Mouse (Mus musculus): ENCODE measurements around the gene Npat. TPM values are rescaled to one million over a fixed set of nuclear protein-coding genes. Genes with fewer than 3 reads are reported as not detected.
A peak's percentile ranks its signal among the peaks of the same experiment; 100 is the strongest.

The Npat gene
- total RNA-seq, 1 experiment from 2014 or later = 14.5 TPM

DNA sequence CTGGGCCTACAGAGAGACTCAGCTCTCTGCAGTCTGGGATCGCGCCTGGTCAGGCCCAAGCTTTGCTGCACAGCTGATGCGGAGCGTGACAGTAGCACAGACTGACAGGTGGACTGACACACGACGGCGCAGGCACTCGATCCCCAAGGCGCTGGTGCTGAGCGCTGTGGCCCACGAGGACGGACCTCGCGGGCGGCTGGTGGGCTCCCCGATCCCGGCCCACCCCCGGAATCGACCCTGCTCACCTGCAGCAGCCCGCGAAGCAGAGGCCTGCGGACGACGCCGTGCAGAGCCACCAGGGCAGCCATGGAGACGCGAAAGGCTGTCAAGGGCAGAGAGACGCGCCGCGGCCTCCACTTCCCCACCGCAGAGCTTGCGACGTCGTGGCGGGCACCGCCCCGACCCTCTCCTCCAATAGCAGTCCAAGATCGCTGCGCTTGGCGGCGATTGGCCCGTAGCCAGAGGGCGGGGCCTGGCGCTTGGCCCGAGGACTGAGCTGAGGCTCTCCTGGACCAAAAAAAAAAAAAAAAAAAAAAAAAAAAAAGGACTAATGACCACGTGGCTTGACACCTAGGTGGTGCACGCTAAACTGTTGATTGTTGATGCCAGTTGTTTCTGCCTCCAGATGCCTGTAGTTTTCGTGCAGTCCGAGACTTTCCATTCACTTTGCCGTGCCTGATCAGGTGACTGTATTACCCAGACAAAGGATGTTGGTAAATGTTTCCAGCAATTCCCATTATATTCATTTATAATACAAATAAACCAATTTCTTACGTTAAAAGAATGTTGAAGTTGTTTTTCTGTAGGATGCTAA lies 73.3 kb downstream of the Npat start, which contains the start of gene Acat1:
TSS of gene Acat1 (minus strand) at position 415 of the 814 bp plus-strand sequence.
- peak; percentile 98 for DNase-seq

DNA sequence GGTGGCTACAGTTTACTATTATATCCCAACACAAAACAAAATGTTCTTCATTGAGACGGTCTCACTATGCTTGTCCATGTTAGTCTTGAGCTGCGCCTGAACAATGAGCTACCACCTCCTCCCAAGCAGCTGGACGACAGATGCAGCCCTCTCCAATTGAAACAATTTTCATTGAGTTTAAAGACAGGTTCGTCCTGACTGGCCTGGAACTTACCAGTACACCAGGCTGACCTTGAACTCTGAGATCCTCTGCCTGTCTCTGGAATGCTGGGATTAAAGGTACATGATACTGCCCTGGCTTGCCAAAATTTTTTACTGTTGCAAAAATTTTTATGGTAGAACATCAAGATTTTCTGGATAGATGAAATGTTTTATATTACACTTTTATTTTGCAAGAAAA lies 77.4 kb downstream of the Npat start:
- no peak for DNase-seq

DNA sequence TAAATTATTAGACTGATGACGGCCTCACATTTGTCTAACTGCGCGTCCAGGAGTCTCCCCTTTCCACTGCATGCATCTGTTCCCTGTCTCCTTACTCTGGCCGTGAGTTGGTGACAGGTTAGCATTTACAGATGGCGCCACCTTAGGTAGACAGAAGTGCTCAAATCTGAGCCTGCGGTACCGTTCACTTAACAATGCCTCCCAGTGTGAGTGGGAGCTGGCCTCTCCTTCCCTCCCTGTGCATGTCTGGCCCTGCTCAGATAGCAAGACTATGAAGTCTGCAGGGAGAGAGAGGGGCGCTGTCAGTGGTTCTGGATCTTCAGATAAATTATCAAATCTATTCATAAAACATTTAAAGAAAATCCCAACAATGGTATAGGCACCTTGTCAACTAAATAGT lies 78.4 kb downstream of the Npat start:
- DNase-seq = no peak

Other genes with a start within 250 kb of the Npat start
- 0.09 and 0.14 TPM in 2 replicates for gene Exph5, start 235.4 kb upstream of the Npat start, total RNA-seq (2021)
- 11.8 and 13.3 TPM in 2 replicates for gene Kdelc2, start 153.0 kb upstream of the Npat start, total RNA-seq (2021)
- 1.4 and 2.5 TPM in 2 replicates for gene 4930550C14Rik, start 134.7 kb upstream of the Npat start, total RNA-seq (2021)
- 12.3 and 21.1 TPM in 2 replicates for gene Atm, start 307 bp upstream of the Npat start, total RNA-seq (2021)
- gene Acat1, start 73.3 kb downstream of the Npat start, total RNA-seq (2021) = 135 and 154 TPM in 2 replicates
- 32.2 and 41.6 TPM in 2 replicates for gene Cul5, start 133.0 kb downstream of the Npat start, total RNA-seq (2021)
- gene Rab39, start 169.2 kb downstream of the Npat start, total RNA-seq (2021) = 0.64 and 1.00 TPM in 2 replicates
- gene Slc35f2, start 234.5 kb downstream of the Npat start, total RNA-seq (2021) = 1.0 TPM in 1 of 2 replicates, not detected in the other

All from adrenal gland, postnatal 25 days (tissue).